Mouse (Mus musculus): Measurements from ENCODE around the gene Skida1.

Gene Skida1

DNA sequence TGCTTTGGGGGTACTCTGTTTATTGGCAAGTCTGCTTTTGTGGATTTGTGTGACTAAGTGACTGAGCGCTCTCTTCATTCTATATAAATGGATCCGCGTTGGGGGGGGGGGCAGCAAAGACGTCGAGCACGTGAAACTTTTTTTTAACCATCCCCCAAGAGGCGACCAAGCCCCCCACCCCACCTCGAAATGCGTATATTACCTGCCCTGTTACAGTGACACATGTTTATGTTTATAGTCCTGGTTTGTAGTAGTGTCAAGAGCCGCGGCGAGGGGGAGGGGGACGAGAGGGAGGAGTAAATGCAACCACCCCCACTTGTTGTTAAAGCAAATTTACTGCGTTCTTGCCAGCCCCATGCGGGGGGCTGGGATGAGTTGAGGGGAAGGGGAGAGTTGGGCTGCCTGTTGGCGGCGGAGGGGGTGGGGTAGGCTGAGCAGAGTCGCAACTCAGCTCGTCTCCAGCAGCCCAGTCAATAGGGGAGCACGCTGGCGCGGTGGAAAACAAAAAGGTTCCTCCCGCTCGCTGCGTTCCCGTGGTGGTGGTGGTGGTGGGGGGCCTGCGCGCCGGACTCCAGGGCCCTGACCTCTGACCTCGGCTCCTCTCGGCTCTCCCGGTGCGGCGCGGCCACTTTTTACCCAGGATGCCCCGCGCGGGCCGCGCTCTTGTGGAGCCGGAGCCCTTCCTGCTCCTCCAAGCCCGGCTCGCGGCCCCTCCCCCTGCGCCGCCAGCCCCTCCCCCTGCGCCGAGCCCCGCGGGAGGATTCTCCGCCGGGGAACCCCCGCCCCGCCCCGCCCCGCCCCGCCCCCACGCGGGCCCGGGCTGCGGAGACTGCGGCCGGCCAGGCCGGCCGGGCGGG is 7.3 kb upstream of the Skida1 start:
- in situ Hi-C loops (cut with MseI, MboI), result no loop called here

DNA sequence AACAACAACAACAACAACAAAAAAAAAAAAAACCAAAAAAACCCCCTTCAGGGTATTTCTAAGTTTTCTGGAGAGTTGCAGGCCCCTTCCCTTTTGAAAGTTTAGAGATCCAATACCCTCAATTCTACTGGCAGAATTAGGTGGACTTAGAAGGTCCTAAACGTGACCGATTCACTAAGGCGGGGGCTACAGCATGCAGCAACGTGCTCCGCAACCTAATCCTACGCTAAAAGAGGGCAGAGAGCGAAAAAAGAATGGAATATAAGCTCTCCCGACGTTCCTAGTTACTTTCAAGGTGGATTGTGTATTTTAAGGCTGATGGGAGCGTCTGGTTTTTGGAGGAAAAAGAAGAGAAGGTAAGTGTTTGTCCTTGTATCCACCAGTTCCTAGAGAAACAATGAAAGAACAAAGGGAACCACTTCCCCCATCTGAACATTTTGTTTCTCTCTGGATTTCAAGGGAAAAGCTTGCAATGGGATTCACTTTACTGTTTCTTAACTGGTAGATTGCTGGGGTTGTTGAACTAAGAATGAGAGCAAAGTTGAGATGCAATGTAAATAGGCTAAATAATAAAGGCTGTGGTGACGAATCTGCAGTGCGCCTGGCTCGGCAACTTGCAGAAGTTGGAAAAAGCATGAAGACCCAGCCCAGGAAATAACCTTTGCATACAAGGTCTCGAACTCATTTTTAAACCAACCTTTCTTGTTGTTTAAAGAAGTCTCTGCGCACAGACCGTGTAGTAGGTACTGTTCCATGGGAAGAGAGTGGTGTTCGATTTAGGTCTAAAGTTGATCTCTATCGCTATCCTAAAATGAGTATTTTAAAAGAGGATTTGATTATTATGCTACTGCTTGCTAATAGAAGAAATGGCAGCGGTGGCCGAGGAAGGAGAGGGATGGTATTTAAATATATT is 6.4 kb upstream of the Skida1 start, which contains the start of gene Mllt10:
TSS of gene Mllt10 (plus strand) at position 222 of the 913 bp plus-strand sequence.
- in situ Hi-C loops (cut with MseI, MboI), result no loop called here

DNA sequence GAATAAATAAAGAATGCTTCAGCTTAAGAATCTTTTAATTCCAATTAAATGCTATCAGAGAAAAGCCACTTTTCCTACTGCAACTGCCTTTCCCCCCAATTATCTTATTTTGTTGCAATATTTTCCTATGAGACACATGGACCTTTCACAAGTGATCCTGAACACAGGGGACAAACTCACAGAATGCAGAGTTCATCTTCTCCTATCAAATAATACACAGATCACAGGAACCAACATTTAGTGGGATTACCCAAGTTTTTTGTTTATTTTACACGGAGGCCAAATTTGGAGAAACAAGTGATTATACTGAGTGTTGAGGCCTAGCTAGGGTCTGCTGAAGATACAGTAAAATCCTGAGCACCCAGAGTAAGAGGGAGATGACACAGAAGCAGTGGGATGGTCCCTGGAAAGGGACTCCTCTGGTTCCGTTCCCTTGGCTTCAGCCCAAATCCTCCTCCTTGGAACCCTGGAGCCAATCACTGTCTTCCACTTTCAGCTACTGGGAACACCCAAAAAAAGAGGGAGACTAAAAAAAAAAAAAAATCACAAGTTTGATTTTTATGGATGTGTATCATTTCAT is 5.2 kb upstream of the Skida1 start:
- in situ Hi-C loops (cut with MseI, MboI), result no loop called here

DNA sequence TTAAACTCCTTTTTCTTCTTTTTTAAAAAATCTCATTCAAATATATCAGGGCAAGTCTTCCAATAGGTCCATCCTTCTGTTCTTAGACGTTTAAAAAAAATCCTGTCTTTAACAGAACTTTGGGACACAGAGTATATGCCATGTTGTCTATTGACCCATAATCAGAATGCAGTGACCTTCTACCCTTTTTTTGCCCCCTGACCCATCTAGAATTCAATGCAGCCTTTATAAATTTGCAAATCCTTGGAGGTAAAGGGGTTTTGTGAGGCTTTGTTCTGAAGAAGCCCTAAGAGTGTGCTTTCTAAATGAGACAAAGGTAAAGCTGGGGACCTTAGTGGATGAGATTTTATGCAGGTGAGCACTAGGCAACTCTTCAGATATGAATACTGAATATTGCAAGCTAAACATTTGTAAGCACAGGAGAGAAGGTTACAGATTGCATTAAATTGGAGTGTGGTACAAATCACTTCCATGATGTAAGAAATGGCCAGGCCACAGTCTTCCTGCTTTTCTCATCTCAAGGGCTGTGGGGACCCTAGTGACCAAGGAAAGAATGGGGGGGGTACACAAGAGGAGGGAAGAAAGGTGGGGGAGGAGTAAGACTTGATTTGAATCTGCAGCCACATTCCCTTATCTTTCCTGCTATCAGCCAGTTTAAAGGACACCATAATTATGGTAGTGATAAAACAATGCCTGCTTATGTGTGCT is 4.5 kb upstream of the Skida1 start:
- in situ Hi-C loops (cut with MseI, MboI), result no loop called here

DNA sequence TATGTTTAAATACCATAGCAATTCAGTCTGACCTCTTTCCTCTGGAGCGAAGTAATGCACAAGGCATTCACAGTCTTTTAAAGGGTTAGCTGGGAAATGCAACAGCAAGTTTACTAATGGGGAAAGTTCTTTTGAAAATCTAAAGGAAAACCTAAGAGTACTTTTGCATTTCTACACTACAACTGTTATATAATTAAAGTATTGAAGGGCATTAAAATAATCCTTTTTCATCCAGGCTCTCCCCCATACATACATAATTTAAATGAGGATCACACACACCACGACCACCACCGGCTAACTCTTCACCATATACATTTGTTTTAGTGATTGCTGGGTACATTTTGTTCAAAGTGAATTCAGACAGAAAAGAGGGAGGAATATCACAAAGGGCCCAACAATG is 3.7 kb upstream of the Skida1 start:
- in situ Hi-C loops (cut with MseI, MboI), result no loop called here

DNA sequence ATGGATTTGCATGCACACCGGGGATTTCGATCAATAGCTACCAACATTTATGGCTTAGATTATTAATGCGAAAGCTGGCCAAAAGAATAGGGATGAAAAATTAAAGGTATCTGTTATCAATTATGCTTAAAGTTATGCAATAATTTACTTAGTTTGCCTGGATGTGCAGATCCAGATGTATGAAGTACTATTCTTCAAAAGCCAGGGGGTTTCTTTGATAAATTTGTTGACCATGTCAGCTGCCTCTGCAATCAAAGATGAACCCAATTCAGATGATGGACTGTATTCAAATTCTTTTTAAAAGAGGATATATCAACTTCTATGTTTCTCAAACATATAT is 3.0 kb upstream of the Skida1 start:
- in situ Hi-C loops (cut with MseI, MboI), result no loop called here

DNA sequence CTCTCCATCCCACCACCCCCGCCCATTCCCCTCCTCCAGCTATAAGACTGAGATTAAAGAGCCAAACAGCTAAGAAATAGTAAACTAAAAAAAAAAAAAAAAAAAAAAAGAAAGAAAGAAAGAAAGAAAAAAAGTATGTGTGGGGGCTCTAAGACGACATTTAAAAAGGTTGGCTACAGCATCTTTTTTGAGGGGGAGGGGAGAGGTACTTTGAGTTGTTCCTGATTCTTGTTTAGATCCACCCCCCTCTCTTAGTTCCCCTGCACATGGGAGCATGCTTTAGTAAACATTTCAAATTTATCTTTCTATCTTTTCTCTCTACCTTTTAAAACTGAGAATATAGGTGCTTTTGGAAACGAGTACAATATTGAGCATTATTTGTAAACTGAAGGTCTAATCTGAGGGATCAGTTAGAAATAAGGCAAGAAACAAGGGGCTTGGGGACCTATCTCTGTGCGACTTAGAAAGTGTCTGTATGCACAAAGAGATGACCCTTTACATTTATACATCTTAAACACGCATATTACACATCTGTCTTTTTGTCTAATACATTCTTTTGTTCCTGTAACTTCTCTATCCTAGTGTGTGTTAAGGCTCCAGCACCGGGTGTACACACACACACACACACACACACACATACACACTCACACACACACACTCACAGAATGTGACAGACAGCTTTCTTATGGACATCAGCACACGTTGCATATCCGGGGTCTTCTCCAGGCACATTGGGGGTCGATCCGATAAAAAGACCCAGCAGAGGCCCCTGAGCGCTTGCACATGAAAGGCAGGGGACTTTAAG is 2.4 kb upstream of the Skida1 start:
- in situ Hi-C loops (cut with MseI, MboI), result no loop called here

DNA sequence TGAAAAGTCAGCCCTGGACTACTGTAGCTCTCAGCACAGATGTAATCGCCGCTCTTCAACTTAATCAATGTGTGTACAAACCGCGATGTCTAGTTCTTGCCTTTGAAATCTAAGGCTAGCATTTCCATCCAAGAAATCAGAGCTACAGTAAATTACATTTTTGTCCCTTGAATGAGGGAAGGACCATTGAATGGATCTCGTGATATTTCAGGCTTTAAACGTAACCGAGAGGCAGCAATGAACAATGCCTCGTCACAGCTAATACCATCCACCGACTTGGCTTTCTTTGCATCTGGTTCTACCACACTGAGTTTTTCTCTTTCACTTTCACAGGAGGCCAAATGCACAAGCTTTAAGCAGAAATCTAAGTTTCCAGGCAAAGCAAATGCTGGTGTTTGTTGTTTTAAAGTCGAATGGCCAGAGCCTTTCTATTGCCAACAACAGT is 1.7 kb upstream of the Skida1 start:
- in situ Hi-C loops (cut with MseI, MboI), result no loop called here

DNA sequence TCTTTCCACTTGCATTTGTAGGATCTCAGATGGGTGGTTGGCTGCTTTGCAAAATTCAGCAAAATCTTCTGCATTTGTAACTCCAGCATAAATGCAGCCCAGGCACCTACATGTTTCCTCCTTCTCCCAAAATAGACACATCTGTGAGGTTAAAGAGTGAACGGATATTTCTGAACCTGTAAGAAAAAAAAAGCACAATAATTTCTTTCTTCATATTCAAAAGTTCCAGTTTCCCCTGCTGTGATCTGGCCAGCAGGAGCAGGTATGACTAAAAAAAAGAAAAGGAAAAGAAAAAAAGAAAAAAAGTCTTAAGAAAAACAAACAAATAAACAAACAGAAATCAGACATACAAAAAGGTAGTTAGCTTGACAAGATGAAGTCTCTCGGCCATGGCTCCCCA is 1.2 kb upstream of the Skida1 start:
- in situ Hi-C loops (cut with MseI, MboI), result no loop called here

DNA sequence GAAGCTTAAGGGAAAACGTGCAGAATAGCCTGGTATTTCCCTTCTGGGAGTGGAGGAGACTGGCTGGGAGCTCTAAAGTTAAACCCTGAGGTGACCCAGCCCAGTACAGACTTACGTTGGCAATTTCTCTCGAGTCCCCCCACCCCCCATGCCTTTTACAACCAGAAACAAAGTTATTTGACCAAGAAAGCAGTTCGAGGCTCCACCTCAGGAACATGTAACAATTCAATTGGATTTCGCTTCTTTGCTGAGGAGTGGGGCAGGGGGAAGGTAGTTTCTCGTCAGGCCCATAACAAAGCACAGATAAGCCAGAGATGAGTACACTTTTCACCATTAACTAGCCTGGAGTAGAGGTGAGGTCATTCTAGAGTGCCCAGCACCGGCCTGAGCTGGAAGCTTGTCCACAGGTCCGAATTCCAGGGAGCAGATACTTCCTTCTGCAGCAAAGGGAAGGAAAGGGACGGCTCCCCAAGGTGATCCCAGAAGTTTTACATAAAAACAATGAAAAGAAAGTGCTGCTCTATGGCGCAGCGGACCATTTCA is 499 bp upstream of the Skida1 start:
- in situ Hi-C loops (cut with MseI, MboI), result no loop called here

DNA sequence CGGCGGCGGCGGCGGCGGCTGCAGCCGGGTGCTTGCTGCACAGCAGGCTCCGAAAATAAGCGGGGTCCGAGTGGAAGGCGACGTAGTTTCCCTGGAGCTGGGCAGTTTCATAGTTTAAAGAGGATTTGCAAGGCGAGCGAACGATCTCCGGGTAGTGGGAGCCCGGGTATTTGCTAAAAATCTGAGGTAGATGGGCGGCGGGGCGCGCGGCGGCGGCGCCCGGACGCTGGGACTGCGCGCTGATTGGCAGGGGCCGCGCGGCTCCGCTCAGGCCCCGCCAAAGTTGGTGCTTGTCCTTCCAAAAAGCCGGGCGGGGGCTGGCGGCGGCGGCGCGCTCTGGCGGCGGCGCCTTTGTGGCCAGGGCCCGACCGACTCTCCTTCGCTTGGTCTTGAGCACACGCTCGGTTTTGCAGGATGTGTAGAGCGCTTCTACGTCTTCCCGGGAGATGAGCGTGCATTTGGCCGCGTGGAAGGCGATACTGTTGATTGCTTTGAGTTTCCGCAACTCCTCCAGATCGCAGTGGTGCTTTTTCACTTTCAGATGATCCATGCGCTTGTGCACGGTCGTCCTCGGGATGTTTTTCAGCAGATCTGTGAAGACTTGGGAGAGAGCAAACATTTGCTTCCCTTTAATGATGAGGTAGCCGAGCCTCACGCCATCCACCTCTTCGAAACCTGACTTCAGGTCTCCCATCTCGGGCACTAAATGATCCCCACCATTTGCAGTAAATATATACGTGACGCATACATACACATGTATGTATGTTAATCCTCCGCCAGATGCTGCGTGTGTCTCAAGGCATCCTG is 1.0 kb downstream of the Skida1 start:
- in situ Hi-C loops (cut with MseI, MboI), result no loop called here

DNA sequence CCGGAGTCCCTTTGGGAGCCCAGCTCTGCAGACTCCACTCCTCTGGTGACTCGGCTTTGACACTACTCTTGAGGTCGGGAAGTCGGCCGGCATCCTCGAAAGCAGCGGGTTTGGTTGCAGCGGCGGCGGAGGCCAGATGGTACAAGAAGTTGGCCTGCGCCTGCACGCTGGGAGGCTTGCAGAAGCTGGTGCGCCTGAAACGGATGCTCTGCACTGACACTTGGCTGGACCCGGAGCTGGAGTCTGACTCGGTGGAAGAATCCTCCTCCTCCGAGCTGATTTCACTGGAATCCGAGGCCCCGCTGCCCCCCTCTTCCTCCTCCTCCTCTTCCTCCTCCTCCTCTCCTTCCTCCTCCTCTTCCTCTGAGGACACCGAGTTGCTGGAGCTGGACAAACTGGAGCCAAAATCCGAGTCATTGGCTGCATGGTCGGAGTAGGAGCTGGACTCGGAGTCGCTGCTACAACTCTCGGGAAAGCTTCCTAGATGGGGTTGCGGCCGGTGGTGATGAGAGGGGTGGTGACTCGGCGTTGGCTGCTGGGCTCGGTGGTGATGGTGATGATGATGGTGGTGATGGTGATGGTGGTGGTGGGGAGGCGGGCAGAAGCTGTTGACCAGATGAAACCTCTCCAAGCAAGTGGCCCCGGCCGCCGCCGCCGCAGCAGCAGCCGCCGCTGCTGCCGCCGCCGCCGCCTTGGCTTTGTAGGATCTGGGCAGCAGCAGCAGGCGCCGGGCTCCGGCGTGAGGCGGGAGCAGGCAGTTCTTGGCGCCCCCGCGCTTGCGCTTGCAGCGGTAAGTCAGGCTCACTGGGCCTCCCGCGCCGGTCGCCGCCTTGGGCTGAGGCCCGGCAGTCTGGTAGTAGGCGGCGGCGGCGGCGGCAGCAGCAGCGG is 1.8 kb downstream of the Skida1 start:
- in situ Hi-C loops (cut with MseI, MboI), result no loop called here

DNA sequence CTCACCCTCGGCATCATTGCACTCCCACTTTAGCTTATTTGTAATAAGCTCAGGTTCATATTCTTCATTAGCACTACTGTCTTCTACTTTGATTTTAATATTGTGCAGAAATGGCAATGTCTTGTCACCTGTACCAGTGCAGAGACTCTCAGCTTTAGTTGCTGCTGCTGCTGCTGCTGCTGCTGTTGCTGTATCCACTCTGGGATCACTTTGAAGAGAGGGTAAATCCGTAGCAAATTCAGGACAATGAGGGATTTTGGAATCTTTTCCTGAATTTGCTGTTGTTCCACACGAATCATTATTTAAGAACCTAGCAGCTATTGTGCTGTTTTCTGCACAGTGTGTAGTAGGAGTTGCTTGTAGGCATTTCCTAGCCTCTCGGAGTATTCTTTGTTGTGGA is 2.7 kb downstream of the Skida1 start:
- in situ Hi-C loops (cut with MseI, MboI), result no loop called here

DNA sequence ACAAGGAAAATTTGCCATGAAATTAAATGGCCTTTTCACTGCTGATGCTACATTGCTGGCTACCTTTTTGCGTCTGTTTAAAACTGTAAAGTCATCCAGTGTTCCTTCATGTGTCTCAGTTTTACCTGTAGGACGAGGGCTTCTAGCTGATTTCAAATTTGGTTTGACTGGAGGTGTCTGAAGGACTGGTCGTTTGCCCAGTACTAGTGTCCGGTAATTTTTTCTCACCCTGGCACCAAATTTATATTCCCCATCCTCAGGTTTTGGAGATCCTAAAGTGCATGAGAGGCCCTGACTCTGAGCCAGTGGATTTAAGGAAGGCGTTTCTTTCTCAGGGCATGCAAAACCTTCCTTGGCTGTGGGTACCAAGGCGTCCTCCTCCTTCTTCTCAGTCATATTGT is 3.1 kb downstream of the Skida1 start:
- in situ Hi-C loops (cut with MseI, MboI), result no loop called here

DNA sequence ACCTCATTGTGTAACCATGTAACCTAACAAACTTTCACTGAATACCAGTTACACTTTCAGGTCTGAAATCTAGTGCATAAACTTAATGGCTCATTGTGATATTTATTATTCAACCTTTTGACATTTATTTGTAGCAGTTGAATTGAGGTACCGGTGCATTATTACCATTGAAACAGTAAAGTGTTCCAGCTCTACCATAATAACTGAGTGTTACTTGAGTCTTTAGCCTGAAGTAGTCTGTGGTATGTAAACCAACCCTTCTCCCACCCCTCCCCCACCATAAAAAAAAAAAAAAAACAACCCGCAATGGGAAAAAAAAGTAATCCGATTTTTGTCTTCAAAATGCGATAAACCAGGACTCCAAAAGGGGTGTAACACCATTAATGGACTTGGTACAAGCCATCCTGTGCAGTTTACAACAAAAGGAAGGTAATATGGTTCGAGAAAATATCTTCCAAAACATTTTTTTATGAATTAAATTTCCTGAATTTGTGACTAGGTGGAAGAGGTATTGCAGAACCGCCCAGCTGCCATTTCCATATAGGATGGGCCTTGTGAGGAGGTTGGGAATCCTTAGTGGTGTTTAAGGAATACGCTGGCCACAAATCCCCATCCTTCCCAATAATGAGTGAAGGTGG is 3.6 kb downstream of the Skida1 start:
- in situ Hi-C loops (cut with MseI, MboI), result no loop called here

DNA sequence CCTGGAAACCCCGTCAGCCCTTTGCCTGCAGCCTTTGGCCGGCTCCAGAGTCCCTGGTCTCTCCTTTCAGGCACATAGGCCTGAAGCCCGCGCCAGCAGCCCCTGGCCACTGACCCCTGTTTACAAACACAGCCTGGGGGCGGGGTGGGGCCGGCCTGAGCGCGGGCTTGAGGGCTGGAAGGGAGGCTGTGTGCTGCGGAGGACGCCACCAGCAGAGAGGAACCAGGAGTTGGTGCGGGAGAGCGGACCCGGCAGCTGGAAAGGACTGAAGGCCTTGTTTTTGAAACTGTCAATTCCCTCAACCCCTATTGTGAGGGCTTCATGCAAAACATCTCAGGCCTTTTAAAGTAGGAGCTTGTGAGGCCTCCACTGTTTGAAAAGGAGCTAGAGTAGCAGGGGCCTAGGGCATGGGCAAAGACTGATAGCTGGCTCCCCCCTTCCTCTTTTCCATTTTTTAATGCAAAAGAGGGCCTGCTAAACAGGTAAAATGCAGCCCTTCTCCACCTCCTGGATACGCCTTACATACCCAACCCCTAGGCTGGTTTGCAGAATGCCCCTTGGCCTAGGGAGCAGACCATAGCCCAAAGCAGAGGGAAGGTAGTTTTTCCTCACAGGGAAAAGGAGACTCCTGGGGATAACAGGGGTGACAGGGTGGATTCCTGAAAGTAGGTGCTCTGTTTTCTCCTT is 7.5 kb downstream of the Skida1 start:
- in situ Hi-C loops (cut with MseI, MboI), result no loop called here

DNA sequence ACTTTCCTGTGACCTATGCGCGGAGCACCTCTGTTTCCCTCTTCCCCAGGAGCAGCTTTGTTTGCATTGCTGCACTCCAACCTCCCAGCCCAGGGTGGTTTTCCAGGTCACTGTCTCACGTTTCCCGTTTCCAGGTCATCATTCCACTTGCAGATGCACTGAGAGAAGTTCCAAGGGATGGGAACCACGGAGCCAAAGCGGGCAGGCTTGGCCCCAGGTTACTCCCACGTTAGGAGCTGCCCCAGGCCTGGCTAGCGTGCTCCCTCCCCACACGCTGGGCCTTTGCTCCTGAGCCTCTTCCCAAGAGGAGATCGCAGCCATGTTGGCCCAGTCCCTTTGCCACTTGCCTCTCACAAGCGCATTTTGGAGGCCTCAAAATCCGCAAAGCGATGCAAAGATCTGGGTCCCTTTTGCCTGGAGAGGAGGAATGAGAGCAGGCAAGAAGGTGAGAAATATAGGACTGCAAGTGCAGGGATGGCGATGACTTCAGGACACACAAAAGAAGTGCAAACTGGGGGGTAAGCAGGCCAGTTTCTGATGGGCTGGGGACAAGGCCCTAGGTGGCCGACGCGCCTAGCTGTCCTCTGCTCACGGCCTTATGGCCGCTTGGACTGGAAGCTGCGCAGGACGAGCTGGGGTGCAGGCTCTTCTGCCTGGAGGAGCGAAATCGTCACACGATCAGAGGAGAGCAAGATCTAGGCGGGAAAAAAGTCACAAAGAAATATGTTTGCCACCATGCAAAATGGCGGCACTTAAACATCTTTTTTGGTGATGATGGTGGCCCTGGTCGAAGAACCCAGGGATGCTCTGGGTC is 8.3 kb downstream of the Skida1 start:
- in situ Hi-C loops (cut with MseI, MboI), result no loop called here

Measured in mouse trophoblast stem cell (cell line).